Mouse (Mus musculus): ENCODE measurements around the gene Prkd3.

DNA sequence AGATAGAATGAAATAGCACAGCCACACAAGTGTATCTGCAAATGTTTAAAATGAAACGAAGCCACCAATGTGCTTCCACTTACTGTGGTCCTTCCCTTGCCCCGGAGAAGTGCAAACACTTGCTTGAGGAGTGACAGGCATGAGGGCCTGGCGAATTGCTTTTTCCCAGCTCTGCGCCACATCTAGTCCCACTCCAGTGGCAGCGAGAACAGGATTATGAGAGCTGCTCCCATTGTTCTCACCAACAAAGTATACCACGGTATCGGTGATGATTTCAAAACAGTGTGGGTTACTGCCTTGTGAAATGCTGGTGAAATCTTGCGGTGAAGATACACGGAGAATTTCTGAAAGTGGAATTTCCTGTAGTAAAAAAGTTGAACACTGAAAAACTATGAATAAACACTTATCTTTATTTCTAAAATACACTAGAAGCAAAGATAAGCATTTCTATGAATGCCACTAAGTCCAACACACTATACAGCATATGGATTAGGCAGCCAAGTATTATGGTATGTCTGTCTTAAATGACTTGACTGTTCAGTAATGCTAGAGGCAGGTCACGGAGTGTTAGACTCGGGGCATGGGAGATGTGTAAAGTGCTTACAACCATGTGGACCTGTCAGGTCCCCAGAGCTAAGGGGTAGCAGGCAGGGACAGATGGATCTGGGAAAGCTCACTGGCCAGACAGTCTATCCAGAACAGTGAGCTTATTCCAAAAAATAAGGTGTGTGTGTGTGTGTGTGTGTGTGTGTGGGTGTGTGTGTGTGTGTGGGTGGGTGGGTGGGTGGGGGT lies 54.3 kb downstream of the Prkd3 start:
- no peak for TF ChIP-seq CTCF (IDR thresholded peaks at IDR 0.05)
- peak; percentile 26; the same call in 1 of the 2 replicates for TF ChIP-seq EP300 (IDR thresholded peaks at IDR 0.05)
